Mouse (Mus musculus) stomach, embryonic 15.5 days (tissue): Measurements from ENCODE around the gene Sfn. TPM values are rescaled to one million over a fixed set of nuclear protein-coding genes. Genes with fewer than 3 reads are reported as not detected.

ENCODE experiments used
- ATAC-seq: fragments of 200-750 bp; cut with Nextera tagmentation; 2 replicates; pipeline ENCODE4 v1.8.0; 2017; ENCODE audit warnings: low read depth, moderate number of reproducible peaks, moderate TSS enrichment; ENCODE audit not compliant: insufficient read depth, low FRiP score
- H3K27ac ChIP-seq: fragments of 300-500 bp; sonication (generic); 2 replicates; pipeline ENCODE4 v1.5.1; 2015; ENCODE audit warnings: mild to moderate bottlenecking, inconsistent platforms
- H3K27me3 ChIP-seq: fragments of 300-500 bp; sonication (generic); replicated peaks from 2 replicates; pipeline ENCODE4 v1.6.1; 2015; ENCODE audit warnings: inconsistent platforms
- H3K36me3 ChIP-seq: fragments of 300-500 bp; sonication (generic); 2 replicates; pipeline ENCODE4 v1.6.1; 2015; ENCODE audit warnings: inconsistent platforms
- H3K4me1 ChIP-seq: fragments of 300-500 bp; sonication (generic); 2 replicates; pipeline ENCODE4 v1.6.1; 2015; ENCODE audit warnings: inconsistent platforms
- H3K4me2 ChIP-seq: fragments of 300-500 bp; sonication (generic); 2 replicates; pipeline ENCODE4 v1.6.1; 2015; ENCODE audit warnings: mild to moderate bottlenecking, inconsistent platforms
- H3K4me3 ChIP-seq: fragments of 300-500 bp; sonication (generic); replicated peaks from 2 replicates; pipeline ENCODE4 v1.5.1; 2015; ENCODE audit warnings: inconsistent platforms
- H3K9ac ChIP-seq: fragments of 300-500 bp; sonication (generic); 2 replicates; pipeline ENCODE4 v1.6.1; 2015; ENCODE audit warnings: inconsistent platforms
- H3K9me3 ChIP-seq: fragments of 300-500 bp; sonication (generic); 2 replicates; pipeline ENCODE4 v1.6.1; 2016; ENCODE audit warnings: inconsistent platforms
- WGBS: fragments of 180-500 bp; shearing (Covaris S2); methylation state at CpG from one replicate; pipeline ENCODE4 v1.1.7; 2015; 5-methylcytosine and 5-hydroxymethylcytosine counted together
- microRNA-seq: library from miRNA; unstranded; fragments of <30 nt; microRNA quantifications from one replicate; pipeline ENCODE4, GENCODE M21; 2016
- polyA plus RNA-seq: library from polyadenylated mRNA; unstranded; fragments of >200 nt; fragmentation: Nextera tagmentation; extraction: Ambion mirVana; gene quantifications from 2 replicates; pipeline ENCODE4 v1.2.1, GENCODE M21; 2015

Gene Sfn
- polyA plus RNA-seq, 1 experiment from 2014 or later, result 228 TPM

DNA sequence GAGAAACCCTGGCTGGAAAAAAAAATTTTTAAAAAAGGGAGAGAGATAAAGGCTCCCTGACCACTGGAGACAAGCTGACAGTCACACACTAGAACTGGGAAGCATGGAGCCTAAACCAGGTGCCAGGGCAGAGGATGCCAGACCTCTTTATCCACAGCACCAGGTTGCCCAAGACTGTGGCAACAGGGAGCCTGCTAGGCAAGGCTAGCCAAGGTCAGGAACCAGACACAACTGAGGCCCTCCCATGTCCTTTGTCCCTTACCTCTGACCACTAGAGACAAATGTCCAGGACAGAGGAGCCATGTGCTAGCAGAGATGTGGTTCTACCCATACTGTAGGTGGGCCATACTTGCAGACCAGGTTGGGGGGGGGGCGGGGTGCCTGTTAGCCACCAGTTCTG, 49.9 kb downstream of the Sfn start:
- Histone ChIP-seq H3K4me2 (no peak overlapping the region), H3K36me3 (no peaks in the 10 kb centered on the region), H3K4me1 (no peaks in the 10 kb centered on the region), H3K9me3 (no peaks in the 10 kb centered on the region), H3K9ac (no peak overlapping the region), H3K27ac (peak overlapping the region; percentile 73; the same call in 1 of the 2 replicates), H3K27me3 (no peaks in the 10 kb centered on the region; the same call in 1 of the 2 replicates), H3K4me3 (no peak overlapping the region)
- ATAC-seq, result no peak
- 70% methylated on average over 1 of the region's 1 CpGs for WGBS

Small RNA genes within 50 kb of the gene (microRNA-seq; reads per million reads assigned to microRNA genes)
- not detected for gene Gm23158

Other genes with a start within 250 kb of the Sfn start
- gene Wdtc1, start 248.7 kb downstream of the Sfn start, polyA plus RNA-seq, result 18.6 and 24.2 TPM in 2 replicates
- gene Slc9a1, start 232.5 kb downstream of the Sfn start, polyA plus RNA-seq, result 8.8 and 9.3 TPM in 2 replicates
- 2.4 and 4.1 TPM in 2 replicates for gene Tent5b, start 122.0 kb downstream of the Sfn start, polyA plus RNA-seq
- gene Trnp1, start 103.6 kb downstream of the Sfn start, polyA plus RNA-seq, result 2.8 and 3.1 TPM in 2 replicates
- 31.5 and 38.6 TPM in 2 replicates for gene Kdf1, start 83.2 kb downstream of the Sfn start, polyA plus RNA-seq
- 291 and 292 TPM in 2 replicates for gene Nudc, start 56.2 kb downstream of the Sfn start, polyA plus RNA-seq
- 10.4 and 11.2 TPM in 2 replicates for gene Nr0b2, start 48.8 kb downstream of the Sfn start, polyA plus RNA-seq
- gene Gpatch3, start 27.4 kb downstream of the Sfn start, polyA plus RNA-seq, result 6.2 and 6.5 TPM in 2 replicates
- 16.4 and 17.7 TPM in 2 replicates for gene Gpn2, start 17.8 kb downstream of the Sfn start, polyA plus RNA-seq
- 5.4 and 5.8 TPM in 2 replicates for gene Zdhhc18, start 48.0 kb upstream of the Sfn start, polyA plus RNA-seq
- 14.7 and 18.7 TPM in 2 replicates for gene Pigv, start 70.5 kb upstream of the Sfn start, polyA plus RNA-seq
- 27.0 and 29.2 TPM in 2 replicates for gene Arid1a, start 154.6 kb upstream of the Sfn start, polyA plus RNA-seq